ENCODE assay signal across 8 mouse cellular contexts in genomic region chr6:56923726-56924707, GRCm38 (mm10). TPM values are rescaled to one million over a fixed set of nuclear protein-coding genes. Genes with fewer than 3 reads are reported as not detected.
DNase-seq lines count a peak whose midpoint lies in the region; ATAC-seq and TF ChIP-seq lines count a peak whose summit lies in the region.

Nt5c3 (minus strand) TSS chr6:56923932.
Vmn1r4 (plus strand) TSS chr6:56924015.

- H3K9ac ChIP-seq in embryonic facial prominence, embryonic 13.5 days = peak within 1 kb of the TSS; percentile 82
- H3K9ac ChIP-seq in limb, embryonic 12.5 days (replicated peaks) = peak within 1 kb of the TSS; percentile 74
- peak within 1 kb of the TSS; percentile 90 for H3K9ac ChIP-seq in midbrain, embryonic 15.5 days

- peak within 1 kb of the TSS; percentile 88 for H3K27ac ChIP-seq in embryonic facial prominence, embryonic 13.5 days
- peak within 1 kb of the TSS; percentile 86 for H3K27ac ChIP-seq in kidney, adult 2 months (ENCODE audit: insufficient read depth, low read depth, low read length)
- peak within 1 kb of the TSS; percentile 81 for H3K27ac ChIP-seq in limb, embryonic 12.5 days
- peak within 1 kb of the TSS; percentile 95 for H3K27ac ChIP-seq in midbrain, embryonic 15.5 days
- H3K27ac ChIP-seq in spleen, adult 2 months (ENCODE audit: insufficient read depth, low read length) = peak within 1 kb of the TSS; percentile 84

- 3% methylated on average over 64 of the region's 64 CpGs for WGBS in embryonic facial prominence, embryonic 13.5 days
- 3% methylated on average over 64 of the region's 64 CpGs for WGBS in kidney, adult 2 months
- 4% methylated on average over 64 of the region's 64 CpGs for WGBS in limb, embryonic 12.5 days
- 3% methylated on average over 64 of the region's 64 CpGs for WGBS in midbrain, embryonic 15.5 days
- WGBS in spleen, adult 2 months = 4% methylated on average over 64 of the region's 64 CpGs

- no peaks in the 10 kb centered on the region for H3K27me3 ChIP-seq in embryonic facial prominence, embryonic 13.5 days
- no peaks in the 10 kb centered on the region for H3K27me3 ChIP-seq in kidney, adult 2 months (replicated peaks; ENCODE audit: control insufficient read depth, insufficient read depth, low read length)
- H3K27me3 ChIP-seq in limb, embryonic 12.5 days = no peaks in the 10 kb centered on the region
- H3K27me3 ChIP-seq in midbrain, embryonic 15.5 days (replicated peaks) = no peaks in the 10 kb centered on the region
- H3K27me3 ChIP-seq in spleen, adult 2 months (ENCODE audit: control insufficient read depth, insufficient read depth, low read length) = no peaks in the 10 kb centered on the region

- peak within 1 kb of the TSS; percentile 66 for H3K4me2 ChIP-seq in embryonic facial prominence, embryonic 13.5 days
- H3K4me2 ChIP-seq in limb, embryonic 12.5 days = peak within 1 kb of the TSS; percentile 53
- peak within 1 kb of the TSS; percentile 58 for H3K4me2 ChIP-seq in midbrain, embryonic 15.5 days

- no peaks in the 10 kb centered on the region for H3K36me3 ChIP-seq in embryonic facial prominence, embryonic 13.5 days
- H3K36me3 ChIP-seq in kidney, adult 2 months (ENCODE audit: control insufficient read depth, insufficient read depth, low read length) = no peaks in the 10 kb centered on the region
- no peaks in the 10 kb centered on the region for H3K36me3 ChIP-seq in limb, embryonic 12.5 days
- H3K36me3 ChIP-seq in midbrain, embryonic 15.5 days (replicated peaks) = no peaks in the 10 kb centered on the region
- no peaks in the 10 kb centered on the region for H3K36me3 ChIP-seq in spleen, adult 2 months (ENCODE audit: control insufficient read depth, insufficient read depth, low read length)

- peak; percentile 24 for TF ChIP-seq POLR2A in kidney, adult 2 months (IDR thresholded peaks at IDR 0.05; ENCODE audit: low read depth, low read length)
- 0 out of 2 replicates have a peak, but pooled peaks have one; percentile 17 for TF ChIP-seq POLR2A in spleen, adult 2 months (IDR thresholded peaks at IDR 0.05; ENCODE audit: low read depth, low read length)

- H3K4me3 ChIP-seq in embryonic facial prominence, embryonic 13.5 days = peak within 1 kb of the TSS; percentile 74
- H3K4me3 ChIP-seq in kidney, adult 2 months (ENCODE audit: insufficient read depth, low read depth, low read length) = peak within 1 kb of the TSS; percentile 81
- H3K4me3 ChIP-seq in limb, embryonic 12.5 days (replicated peaks) = peak within 1 kb of the TSS; percentile 67
- H3K4me3 ChIP-seq in midbrain, embryonic 15.5 days = peak within 1 kb of the TSS; percentile 85
- peak within 1 kb of the TSS; percentile 88 for H3K4me3 ChIP-seq in spleen, adult 2 months (ENCODE audit: extremely low read depth, insufficient read depth, insufficient read length)

- H3K9me3 ChIP-seq in embryonic facial prominence, embryonic 13.5 days = no peaks in the 10 kb centered on the region
- no peaks in the 10 kb centered on the region; the same call in 1 of the 2 replicates for H3K9me3 ChIP-seq in limb, embryonic 12.5 days
- H3K9me3 ChIP-seq in midbrain, embryonic 15.5 days = no peaks in the 10 kb centered on the region

- TF ChIP-seq CTCF in kidney, adult 2 months (conservative IDR thresholded peaks at IDR 0.05; ENCODE audit: insufficient read depth, insufficient read length, low read depth, low read length) = no peak
- TF ChIP-seq CTCF in spleen, adult 2 months (IDR thresholded peaks at IDR 0.05; ENCODE audit: extremely low read depth, insufficient read depth, insufficient read length, insufficient replicate concordance) = no peak

- H3K4me1 ChIP-seq in embryonic facial prominence, embryonic 13.5 days = peaks cover 21% of the 10 kb centered on the region
- peaks cover 9% of the 10 kb centered on the region for H3K4me1 ChIP-seq in kidney, adult 2 months (ENCODE audit: control insufficient read depth, insufficient read depth, low read length)
- H3K4me1 ChIP-seq in limb, embryonic 12.5 days (replicated peaks) = 0 out of 2 replicates have a peak, but pooled peaks cover 2% of the 10 kb centered on the region
- H3K4me1 ChIP-seq in midbrain, embryonic 15.5 days = peaks cover 23% of the 10 kb centered on the region
- no peaks in the 10 kb centered on the region for H3K4me1 ChIP-seq in spleen, adult 2 months (ENCODE audit: control insufficient read depth, insufficient read depth, insufficient read length)

- peak; percentile 95 for DNase-seq in 3134 (ENCODE audit: extremely low read depth, insufficient read length, low spot score)
- peak; percentile 95 to 97 for DNase-seq in adrenal gland, postnatal 36 days
- peak; percentile 95 to 96 for DNase-seq in heart, adult 18-20 months
- peak; percentile 98 for DNase-seq in kidney, adult 2 months
- peak; percentile 91 to 95 for DNase-seq in spleen, adult 2 months (ENCODE audit: low read depth in 1 of 2, low spot score in 2 of 2)

- peak; percentile 95 for ATAC-seq in embryonic facial prominence, embryonic 13.5 days (ENCODE audit: insufficient number of reproducible peaks, insufficient read depth, low FRiP score, low TSS enrichment, low read depth)
- peak; percentile 96 for ATAC-seq in limb, embryonic 12.5 days (ENCODE audit: insufficient number of reproducible peaks, insufficient read depth, low FRiP score, low TSS enrichment, low read depth)
- peak; percentile 98 for ATAC-seq in midbrain, embryonic 15.5 days (replicated peaks)

RNA-seq across cellular contexts. Expression of gene Nt5c3, which starts in this region (rescaled TPM):
- 10 to 100 TPM; 23.8 to 24.1 TPM for total RNA-seq in adrenal gland, postnatal 36 days (2021)
- 66.0 and 67.4 TPM in 2 replicates for polyA plus RNA-seq in embryonic facial prominence, embryonic 13.5 days (2015; fragmentation: Nextera tagmentation; extraction: Ambion mirVana)
- total RNA-seq in heart, adult 18-20 months (2021) = 10 to 100 TPM; 77.4 to 91.0 TPM
- 13.3 and 15.1 TPM in 2 replicates for polyA plus RNA-seq in kidney, adult 2 months (2012; rRNA removed)
- 68.0 and 68.3 TPM in 2 replicates for polyA plus RNA-seq in limb, embryonic 12.5 days (2016; fragmentation: Nextera tagmentation; extraction: Ambion mirVana)
- polyA plus RNA-seq in midbrain, embryonic 15.5 days (2015; fragmentation: Nextera tagmentation; extraction: Ambion mirVana) = 163 and 169 TPM in 2 replicates
- polyA plus RNA-seq in spleen, adult 2 months (2012; rRNA removed) = 7.8 and 10.4 TPM in 2 replicates

RNA-seq across cellular contexts. Expression of gene Vmn1r4, which starts in this region (rescaled TPM):
- under 1 TPM; 0.20 to 0.40 TPM for total RNA-seq in adrenal gland, postnatal 36 days (2021)
- 0.22 and 0.72 TPM in 2 replicates for polyA plus RNA-seq in embryonic facial prominence, embryonic 13.5 days (2015; fragmentation: Nextera tagmentation; extraction: Ambion mirVana)
- under 1 TPM in 1 of 2 experiments, not detected in 1; 0.18 TPM for total RNA-seq in heart, adult 18-20 months (2021)
- polyA plus RNA-seq in kidney, adult 2 months (2012; rRNA removed) = 0.14 and 0.15 TPM in 2 replicates
- 0.23 and 0.40 TPM in 2 replicates for polyA plus RNA-seq in limb, embryonic 12.5 days (2016; fragmentation: Nextera tagmentation; extraction: Ambion mirVana)
- 0.50 and 0.61 TPM in 2 replicates for polyA plus RNA-seq in midbrain, embryonic 15.5 days (2015; fragmentation: Nextera tagmentation; extraction: Ambion mirVana)
- polyA plus RNA-seq in spleen, adult 2 months (2012; rRNA removed) = 0.05 TPM in 1 of 2 replicates, not detected in the other

Comparison
In these comparisons a context has a peak if more than half of its experiments do, and no peak if none do; other contexts are left out.
1. Peak in every context shown above with its lines: DNase-seq, ATAC-seq, H3K4me3 ChIP-seq and H3K27ac ChIP-seq.